Mouse (Mus musculus): ENCODE data around the gene Rad51. TPM values are rescaled to one million over a fixed set of nuclear protein-coding genes. Genes with fewer than 3 reads are reported as not detected.

Gene Rad51
- polyA plus RNA-seq (2016; fragmentation: Nextera tagmentation; extraction: Ambion mirVana) = 53.3 and 57.7 TPM in 2 replicates

- peaks cover 11% of the 10 kb centered on the region for H3K4me1 ChIP-seq
- H3K27me3 ChIP-seq = no peaks in the 10 kb centered on the region
- peak within 1 kb of the TSS; percentile 93 for H3K4me2 ChIP-seq (replicated peaks)
- peak within 1 kb of the TSS; percentile 90 for H3K27ac ChIP-seq
- under 1% methylated on average over 51 of the region's 51 CpGs for WGBS
- peak within 1 kb of the TSS; percentile 80 for H3K9ac ChIP-seq
- peaks cover 9% of the 10 kb centered on the region; the same call in 1 of the 2 replicates for H3K36me3 ChIP-seq
- peak within 1 kb of the TSS; percentile 83 for H3K4me3 ChIP-seq
- no peaks in the 10 kb centered on the region for H3K9me3 ChIP-seq
- ATAC-seq (ENCODE audit: insufficient number of reproducible peaks, insufficient read depth, low FRiP score, low TSS enrichment) = peak; percentile 87
These were observed at the start of gene Rad51 for GRCm38 (mm10) chr2:119112438-119113112. Rad51 (plus strand) TSS chr2:119112793.

DNA sequence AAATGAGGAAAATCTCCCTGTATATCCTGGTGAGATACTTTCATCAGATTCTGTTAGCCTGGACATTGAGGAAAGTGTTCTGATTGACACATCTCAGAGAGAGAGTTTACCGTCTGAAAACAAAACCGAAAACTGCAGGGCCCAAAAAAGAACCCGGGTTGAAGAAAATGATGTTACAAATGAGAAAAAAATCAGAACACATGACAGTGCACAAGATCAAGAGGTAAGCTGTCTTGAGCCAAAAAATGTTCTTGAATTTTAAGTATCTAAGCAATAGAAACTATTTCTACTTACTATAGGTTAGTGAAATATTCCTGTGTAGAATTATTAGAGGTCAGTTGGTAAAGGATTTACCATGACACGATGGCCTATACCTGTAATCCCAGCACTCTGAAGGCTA lies 40.2 kb upstream of the Rad51 start:
- H3K36me3 ChIP-seq = peaks cover 24% of the 10 kb centered on the region
- H3K9ac ChIP-seq = no peak overlapping the region
- H3K4me2 ChIP-seq (replicated peaks) = no peak overlapping the region
- no peak for ATAC-seq (ENCODE audit: insufficient number of reproducible peaks, insufficient read depth, low FRiP score, low TSS enrichment)
- WGBS = 89% methylated on average over 4 of the region's 4 CpGs
- H3K4me3 ChIP-seq = no peak overlapping the region
- H3K27ac ChIP-seq = no peak overlapping the region
- H3K4me1 ChIP-seq = no peaks in the 10 kb centered on the region
- no peaks in the 10 kb centered on the region for H3K9me3 ChIP-seq
- no peaks in the 10 kb centered on the region for H3K27me3 ChIP-seq

DNA sequence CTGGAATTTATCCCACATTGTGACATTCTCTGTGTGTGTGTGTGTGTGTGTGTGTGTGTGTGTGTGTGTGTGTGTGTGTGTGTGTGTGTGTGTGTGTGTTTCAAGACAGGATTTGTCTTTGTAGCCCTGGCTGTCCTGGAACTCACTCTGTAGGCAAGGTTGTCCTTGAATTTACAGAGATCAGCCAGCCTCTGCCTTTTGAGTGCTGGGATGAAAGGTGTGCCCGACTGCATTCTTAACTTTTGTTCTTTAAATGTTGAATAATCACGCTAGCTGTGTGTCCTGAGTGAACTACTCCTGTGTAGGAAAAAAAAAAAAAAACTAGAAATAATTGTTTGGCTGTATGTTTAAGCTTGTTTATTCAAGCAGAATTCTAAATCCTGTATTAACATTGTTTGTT lies 26.4 kb upstream of the Rad51 start:
- peaks cover 18% of the 10 kb centered on the region; the same call in 1 of the 2 replicates for H3K36me3 ChIP-seq
- 93% methylated on average over 2 of the region's 2 CpGs for WGBS

DNA sequence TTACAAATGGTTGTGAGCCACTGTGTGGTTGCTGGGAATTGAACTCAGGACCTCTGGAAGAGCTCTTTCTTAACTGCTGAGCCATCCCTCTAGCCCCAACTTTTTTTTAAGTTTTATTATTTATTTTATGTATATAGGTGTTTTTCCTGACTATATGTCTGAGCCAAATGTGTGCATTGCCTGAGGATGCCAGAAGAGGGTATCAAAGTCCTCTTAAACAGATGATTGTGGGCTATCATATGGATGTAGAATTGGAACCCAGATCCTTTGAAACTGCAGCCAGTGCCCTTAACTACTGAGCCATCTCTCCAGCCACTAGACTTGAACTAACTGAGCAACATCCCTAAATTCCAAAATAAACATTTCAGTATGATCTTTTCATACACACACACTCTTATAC lies 11.0 kb upstream of the Rad51 start:
- no peak overlapping the region for H3K9ac ChIP-seq
- H3K4me1 ChIP-seq = no peaks in the 10 kb centered on the region
- H3K4me3 ChIP-seq = no peak overlapping the region
- no peak overlapping the region for H3K27ac ChIP-seq
- no peaks in the 10 kb centered on the region for H3K9me3 ChIP-seq
- no peaks in the 10 kb centered on the region for H3K27me3 ChIP-seq
- no peak for ATAC-seq (ENCODE audit: insufficient number of reproducible peaks, insufficient read depth, low FRiP score, low TSS enrichment)
- no peak overlapping the region for H3K4me2 ChIP-seq (replicated peaks)
- peaks cover 30% of the 10 kb centered on the region for H3K36me3 ChIP-seq

More for the DNA sequence above, 26.4 kb upstream of the Rad51 start:
- H3K9ac ChIP-seq = no peak overlapping the region
- no peaks in the 10 kb centered on the region for H3K27me3 ChIP-seq
- no peak overlapping the region for H3K4me2 ChIP-seq (replicated peaks)
- H3K4me1 ChIP-seq = no peaks in the 10 kb centered on the region
- no peak overlapping the region for H3K4me3 ChIP-seq
- ATAC-seq (ENCODE audit: insufficient number of reproducible peaks, insufficient read depth, low FRiP score, low TSS enrichment) = no peak
- no peak overlapping the region for H3K27ac ChIP-seq
- no peaks in the 10 kb centered on the region for H3K9me3 ChIP-seq

DNA sequence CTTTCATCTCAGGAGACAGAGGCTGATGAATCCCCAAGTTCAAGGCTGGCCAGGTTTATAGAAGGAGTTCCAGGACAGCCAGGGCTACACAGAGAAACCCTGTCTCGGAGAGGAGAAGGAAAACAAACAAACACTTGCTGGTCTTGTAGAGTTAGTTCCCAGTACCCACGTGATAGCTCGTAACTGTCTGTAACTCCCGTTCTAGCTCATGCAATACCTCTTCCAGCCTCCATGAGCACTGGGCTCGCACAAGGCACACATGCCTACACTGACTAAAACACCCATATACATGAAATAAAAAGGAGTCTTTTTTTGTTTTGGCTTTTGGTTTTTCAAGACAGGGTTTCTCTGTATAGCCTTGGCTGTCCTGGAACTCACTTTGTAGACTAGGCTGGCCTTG lies 6.0 kb upstream of the Rad51 start:
- H3K27ac ChIP-seq = no peak overlapping the region
- no peak overlapping the region for H3K9ac ChIP-seq
- H3K36me3 ChIP-seq = peaks cover 29% of the 10 kb centered on the region
- ATAC-seq (ENCODE audit: insufficient number of reproducible peaks, insufficient read depth, low FRiP score, low TSS enrichment) = no peak
- H3K4me2 ChIP-seq (replicated peaks) = no peak overlapping the region
- H3K27me3 ChIP-seq = no peaks in the 10 kb centered on the region
- 75% methylated on average over 5 of the region's 5 CpGs for WGBS
- no peaks in the 10 kb centered on the region for H3K4me1 ChIP-seq
- no peak overlapping the region for H3K4me3 ChIP-seq
- H3K9me3 ChIP-seq = no peaks in the 10 kb centered on the region

DNA sequence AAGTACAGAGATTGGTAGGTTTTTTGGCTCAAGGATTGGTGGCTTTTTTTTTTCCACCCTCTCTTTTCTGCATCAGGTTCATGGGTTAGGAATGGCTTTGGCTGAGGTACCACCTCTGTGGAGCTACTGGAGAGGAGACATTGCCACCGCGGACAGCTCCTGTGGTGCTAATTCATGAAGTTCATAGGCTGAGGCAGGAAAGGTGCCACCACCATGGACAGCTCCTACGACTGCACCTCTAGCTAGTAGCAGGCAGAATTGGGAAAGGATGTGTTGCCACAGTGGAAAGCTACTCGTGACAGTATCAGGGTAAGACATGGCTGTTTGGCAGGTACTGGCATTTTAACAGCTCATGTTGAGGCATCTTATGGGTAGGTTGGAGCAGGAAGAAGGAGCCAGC lies 4.0 kb upstream of the Rad51 start:
- H3K4me3 ChIP-seq = no peak overlapping the region
- peaks cover 6% of the 10 kb centered on the region; the same call in 1 of the 2 replicates for H3K4me1 ChIP-seq
- WGBS = 67% methylated on average over 4 of the region's 4 CpGs
- no peak overlapping the region for H3K27ac ChIP-seq
- no peak for ATAC-seq (ENCODE audit: insufficient number of reproducible peaks, insufficient read depth, low FRiP score, low TSS enrichment)
- no peak overlapping the region for H3K9ac ChIP-seq
- no peaks in the 10 kb centered on the region for H3K27me3 ChIP-seq
- no peak overlapping the region for H3K4me2 ChIP-seq (replicated peaks)
- H3K9me3 ChIP-seq = no peaks in the 10 kb centered on the region
- H3K36me3 ChIP-seq = peaks cover 12% of the 10 kb centered on the region; the same call in 1 of the 2 replicates

DNA sequence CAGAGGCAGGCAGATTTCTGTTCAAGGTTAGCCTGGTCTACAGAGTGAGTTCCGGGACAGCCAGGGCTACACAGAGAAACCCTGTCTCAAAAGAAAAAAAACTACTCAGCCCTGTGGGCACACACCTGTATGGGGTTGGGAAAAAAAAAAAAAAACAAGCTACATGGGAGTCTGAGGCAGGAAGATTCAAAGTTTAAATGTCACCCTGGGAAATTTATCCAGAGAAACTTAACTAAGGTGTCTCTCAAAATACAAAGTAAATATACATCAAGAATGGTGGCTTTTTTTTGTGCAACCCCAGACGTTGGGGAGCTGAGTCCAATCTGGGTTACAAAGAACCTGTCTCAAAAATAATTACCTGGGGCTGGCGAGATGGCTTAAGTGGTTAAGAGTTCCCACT lies 1.5 kb upstream of the Rad51 start:
- 88% methylated on average over 3 of the region's 3 CpGs for WGBS
- Histone ChIP-seq H3K36me3 (peaks cover 12% of the 10 kb centered on the region; the same call in 1 of the 2 replicates), H3K4me3 (no peak overlapping the region), H3K27me3 (no peaks in the 10 kb centered on the region), H3K9me3 (no peaks in the 10 kb centered on the region), H3K9ac (no peak overlapping the region), H3K27ac (no peak overlapping the region), H3K4me2 (replicated peaks) (no peak overlapping the region), H3K4me1 (peaks cover 11% of the 10 kb centered on the region)
- ATAC-seq (ENCODE audit: insufficient number of reproducible peaks, insufficient read depth, low FRiP score, low TSS enrichment) = no peak

- Histone ChIP-seq H3K9me3 (no peaks in the 10 kb centered on the region), H3K27ac (peak overlapping the region; percentile 90), H3K4me2 (replicated peaks) (peak overlapping the region; percentile 93), H3K36me3 (peaks cover 6% of the 10 kb centered on the region; the same call in 1 of the 2 replicates), H3K4me3 (peak overlapping the region; percentile 83), H3K27me3 (no peaks in the 10 kb centered on the region), H3K9ac (peak overlapping the region; percentile 80), H3K4me1 (peaks cover 11% of the 10 kb centered on the region)
- WGBS = 14% methylated on average over 20 of the region's 20 CpGs
- ATAC-seq (ENCODE audit: insufficient number of reproducible peaks, insufficient read depth, low FRiP score, low TSS enrichment) = no peak
These were observed 730 bp downstream of the Rad51 start for GRCm38 (mm10) chr2:119113121-119113925.

DNA sequence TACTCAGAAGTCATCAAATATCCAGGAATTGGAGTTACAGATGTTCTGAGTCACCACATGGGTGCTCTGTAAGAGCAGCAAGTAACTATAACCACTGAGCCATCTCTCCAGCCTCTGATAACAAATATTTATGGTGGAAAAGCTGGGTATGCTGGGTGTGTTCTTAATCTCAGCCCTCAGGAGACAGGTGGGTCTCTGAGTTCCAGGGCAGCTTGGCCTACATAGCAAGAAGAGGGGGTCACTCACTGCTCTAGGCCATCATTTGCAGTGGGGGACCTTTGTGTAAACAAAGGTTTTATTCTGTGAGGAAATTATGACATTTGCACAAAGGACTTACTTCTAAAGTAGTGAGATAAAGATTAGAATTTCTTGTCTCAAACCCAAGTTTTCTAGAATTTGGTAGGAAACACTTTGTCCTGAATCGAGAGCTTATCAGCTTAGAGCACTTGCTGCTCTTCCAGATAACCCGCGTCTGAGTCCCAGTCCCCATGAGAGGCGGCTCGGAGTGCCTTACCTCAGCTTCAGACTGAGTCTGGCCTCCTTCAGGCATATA lies 23.8 kb downstream of the Rad51 start:
- H3K9ac ChIP-seq = no peak overlapping the region
- no peaks in the 10 kb centered on the region for H3K4me1 ChIP-seq
- no peak overlapping the region for H3K4me2 ChIP-seq (replicated peaks)
- no peak overlapping the region for H3K4me3 ChIP-seq
- no peak for ATAC-seq (ENCODE audit: insufficient number of reproducible peaks, insufficient read depth, low FRiP score, low TSS enrichment)
- no peaks in the 10 kb centered on the region for H3K27me3 ChIP-seq
- H3K36me3 ChIP-seq = peaks cover 70% of the 10 kb centered on the region
- WGBS = 82% methylated on average over 5 of the region's 5 CpGs
- no peaks in the 10 kb centered on the region for H3K9me3 ChIP-seq
- no peak overlapping the region for H3K27ac ChIP-seq

GRCm38 (mm10) chr2:119145199-119145598 lies 32.6 kb downstream of the Rad51 start:
- no peaks in the 10 kb centered on the region for H3K9me3 ChIP-seq
- no peak overlapping the region for H3K9ac ChIP-seq
- no peaks in the 10 kb centered on the region for H3K27me3 ChIP-seq
- no peak overlapping the region for H3K27ac ChIP-seq
- no peak overlapping the region for H3K4me3 ChIP-seq
- no peaks in the 10 kb centered on the region for H3K4me1 ChIP-seq
- 82% methylated on average over 2 of the region's 2 CpGs for WGBS
- no peak for ATAC-seq (ENCODE audit: insufficient number of reproducible peaks, insufficient read depth, low FRiP score, low TSS enrichment)
- H3K36me3 ChIP-seq = peaks cover 93% of the 10 kb centered on the region
- no peak overlapping the region for H3K4me2 ChIP-seq (replicated peaks)

DNA sequence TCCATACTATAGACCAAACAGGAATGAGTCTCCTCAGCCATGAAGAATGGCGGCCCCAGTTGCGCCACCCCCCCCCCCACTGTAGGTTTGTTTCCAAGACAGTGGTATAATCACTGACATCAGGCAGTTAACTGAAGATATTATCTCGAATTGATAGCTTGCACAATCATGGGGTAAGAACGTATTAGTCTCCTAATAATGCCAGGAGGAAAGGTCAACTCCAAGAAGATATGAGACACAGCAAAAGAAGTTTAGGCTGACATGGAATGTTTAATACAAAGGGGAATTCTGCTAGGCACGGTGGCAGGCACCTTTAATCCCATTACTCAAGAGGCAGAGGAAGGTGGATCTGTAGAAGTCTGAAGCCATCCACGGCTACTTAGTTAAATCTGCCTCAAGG lies 33.8 kb downstream of the Rad51 start:
- no peaks in the 10 kb centered on the region for H3K27me3 ChIP-seq
- peaks cover 93% of the 10 kb centered on the region for H3K36me3 ChIP-seq
- no peaks in the 10 kb centered on the region for H3K9me3 ChIP-seq
- H3K4me1 ChIP-seq = no peaks in the 10 kb centered on the region
- no peak overlapping the region for H3K9ac ChIP-seq
- H3K27ac ChIP-seq = no peak overlapping the region
- no peak overlapping the region for H3K4me2 ChIP-seq (replicated peaks)
- ATAC-seq (ENCODE audit: insufficient number of reproducible peaks, insufficient read depth, low FRiP score, low TSS enrichment) = no peak
- no peak overlapping the region for H3K4me3 ChIP-seq
- 90% methylated on average over 6 of the region's 6 CpGs for WGBS

Measured in embryonic facial prominence, embryonic 12.5 days (tissue).